Mouse (Mus musculus): ENCODE data around the gene Hddc3.

Hddc3 gene

GRCm38 (mm10) chr7:80369461-80369860, 26.6 kb downstream of the Hddc3 start:
- H3K4me3 ChIP-seq (replicated peaks; ENCODE audit: low read length) = no peak overlapping the region
- TF ChIP-seq CTCF (conservative IDR thresholded peaks at IDR 0.05; ENCODE audit: low read length) = no peak
- H3K4me1 ChIP-seq (replicated peaks; ENCODE audit: low read depth, low read length) = peaks cover 41% of the 10 kb centered on the region
- H3K27me3 ChIP-seq (ENCODE audit: insufficient read depth, low read length) = peaks cover 52% of the 10 kb centered on the region
- no peaks in the 10 kb centered on the region for H3K9me3 ChIP-seq (ENCODE audit: low read length)
- peaks cover 21% of the 10 kb centered on the region for H3K36me3 ChIP-seq (ENCODE audit: insufficient read depth, low read length)

- TF ChIP-seq POU5F1 (IDR thresholded peaks at IDR 0.05; ENCODE audit: borderline replicate concordance, low read length) = no peak
- no peak for TF ChIP-seq NANOG (IDR thresholded peaks at IDR 0.05; ENCODE audit: borderline replicate concordance, low read length)
- TF ChIP-seq CTCF (conservative IDR thresholded peaks at IDR 0.05; ENCODE audit: low read length) = no peak
- H3K4me1 ChIP-seq (replicated peaks; ENCODE audit: low read depth, low read length) = peaks cover 41% of the 10 kb centered on the region
- H3K36me3 ChIP-seq (ENCODE audit: insufficient read depth, low read length) = peaks cover 21% of the 10 kb centered on the region
- H3K9me3 ChIP-seq (ENCODE audit: low read length) = no peaks in the 10 kb centered on the region
- peak overlapping the region; percentile 86 for H3K4me3 ChIP-seq (replicated peaks; ENCODE audit: low read length)
- H3K27me3 ChIP-seq (ENCODE audit: insufficient read depth, low read length) = peaks cover 53% of the 10 kb centered on the region
Measured at GRCm38 (mm10) chr7:80369967-80370431, 27.1 kb downstream of the Hddc3 start.

- peaks cover 56% of the 10 kb centered on the region for H3K27me3 ChIP-seq (ENCODE audit: insufficient read depth, low read length)
- TF ChIP-seq CTCF (conservative IDR thresholded peaks at IDR 0.05; ENCODE audit: low read length) (no peak), POU5F1 (IDR thresholded peaks at IDR 0.05; ENCODE audit: borderline replicate concordance, low read length) (no peak), NANOG (IDR thresholded peaks at IDR 0.05; ENCODE audit: borderline replicate concordance, low read length) (no peak)
Measured at GRCm38 (mm10) chr7:80370649-80371040, 27.7 kb downstream of the Hddc3 start.

GRCm38 (mm10) chr7:80371041-80371751, 28.3 kb downstream of the Hddc3 start, which contains the start of gene Man2a2:
Gene Man2a2 (minus strand): TSS chr7:80371375.
- H3K9me3 ChIP-seq (ENCODE audit: low read length) = no peaks in the 10 kb centered on the region
- H3K4me1 ChIP-seq (replicated peaks; ENCODE audit: low read depth, low read length) = peaks cover 41% of the 10 kb centered on the region
- H3K36me3 ChIP-seq (ENCODE audit: insufficient read depth, low read length) = peaks cover 19% of the 10 kb centered on the region
- TF ChIP-seq CTCF (conservative IDR thresholded peaks at IDR 0.05; ENCODE audit: low read length) (no peak), NANOG (IDR thresholded peaks at IDR 0.05; ENCODE audit: borderline replicate concordance, low read length) (no peak), POU5F1 (IDR thresholded peaks at IDR 0.05; ENCODE audit: borderline replicate concordance, low read length) (no peak)
- H3K27me3 ChIP-seq (ENCODE audit: insufficient read depth, low read length) = peaks cover 56% of the 10 kb centered on the region
- peak within 1 kb of the TSS; percentile 86 for H3K4me3 ChIP-seq (replicated peaks; ENCODE audit: low read length)

More at GRCm38 (mm10) chr7:80370649-80371040, 27.7 kb downstream of the Hddc3 start:
- H3K9me3 ChIP-seq (ENCODE audit: low read length) = no peaks in the 10 kb centered on the region
- peak overlapping the region; percentile 86 for H3K4me3 ChIP-seq (replicated peaks; ENCODE audit: low read length)
- H3K36me3 ChIP-seq (ENCODE audit: insufficient read depth, low read length) = peaks cover 21% of the 10 kb centered on the region
- peaks cover 41% of the 10 kb centered on the region for H3K4me1 ChIP-seq (replicated peaks; ENCODE audit: low read depth, low read length)

- TF ChIP-seq POU5F1 (IDR thresholded peaks at IDR 0.05; ENCODE audit: borderline replicate concordance, low read length) = no peak
- no peak for TF ChIP-seq CTCF (conservative IDR thresholded peaks at IDR 0.05; ENCODE audit: low read length)
- TF ChIP-seq NANOG (IDR thresholded peaks at IDR 0.05; ENCODE audit: borderline replicate concordance, low read length) = no peak
- H3K36me3 ChIP-seq (ENCODE audit: insufficient read depth, low read length) = peaks cover 9% of the 10 kb centered on the region
Measured at GRCm38 (mm10) chr7:80372166-80372565, 29.3 kb downstream of the Hddc3 start.

GRCm38 (mm10) chr7:80372667-80373066, 29.8 kb downstream of the Hddc3 start:
- H3K36me3 ChIP-seq (ENCODE audit: insufficient read depth, low read length) = peaks cover 4% of the 10 kb centered on the region; the same call in 1 of the 2 replicates
- no peaks in the 10 kb centered on the region for H3K9me3 ChIP-seq (ENCODE audit: low read length)
- H3K27me3 ChIP-seq (ENCODE audit: insufficient read depth, low read length) = peaks cover 57% of the 10 kb centered on the region
- TF ChIP-seq NANOG (IDR thresholded peaks at IDR 0.05; ENCODE audit: borderline replicate concordance, low read length) = no peak
- no peak for TF ChIP-seq POU5F1 (IDR thresholded peaks at IDR 0.05; ENCODE audit: borderline replicate concordance, low read length)
- TF ChIP-seq CTCF (conservative IDR thresholded peaks at IDR 0.05; ENCODE audit: low read length) = no peak
- H3K4me1 ChIP-seq (replicated peaks; ENCODE audit: low read depth, low read length) = peaks cover 40% of the 10 kb centered on the region
- no peak overlapping the region for H3K4me3 ChIP-seq (replicated peaks; ENCODE audit: low read length)

More at GRCm38 (mm10) chr7:80372166-80372565, 29.3 kb downstream of the Hddc3 start:
- Histone ChIP-seq H3K4me1 (replicated peaks; ENCODE audit: low read depth, low read length) (peaks cover 41% of the 10 kb centered on the region), H3K4me3 (replicated peaks; ENCODE audit: low read length) (no peak overlapping the region), H3K27me3 (ENCODE audit: insufficient read depth, low read length) (peaks cover 59% of the 10 kb centered on the region), H3K9me3 (ENCODE audit: low read length) (no peaks in the 10 kb centered on the region)

- Histone ChIP-seq H3K4me3 (replicated peaks; ENCODE audit: low read length) (no peak overlapping the region), H3K9me3 (ENCODE audit: low read length) (no peaks in the 10 kb centered on the region), H3K27me3 (ENCODE audit: insufficient read depth, low read length) (peaks cover 52% of the 10 kb centered on the region), H3K36me3 (ENCODE audit: insufficient read depth, low read length) (no peaks in the 10 kb centered on the region), H3K4me1 (replicated peaks; ENCODE audit: low read depth, low read length) (peaks cover 36% of the 10 kb centered on the region)
- no peak for TF ChIP-seq NANOG (IDR thresholded peaks at IDR 0.05; ENCODE audit: borderline replicate concordance, low read length)
- TF ChIP-seq CTCF (conservative IDR thresholded peaks at IDR 0.05; ENCODE audit: low read length) = no peak
- TF ChIP-seq POU5F1 (IDR thresholded peaks at IDR 0.05; ENCODE audit: borderline replicate concordance, low read length) = no peak
Measured at GRCm38 (mm10) chr7:80373352-80373751, 30.4 kb downstream of the Hddc3 start.

- Histone ChIP-seq H3K27me3 (ENCODE audit: insufficient read depth, low read length) (peaks cover 50% of the 10 kb centered on the region), H3K4me1 (replicated peaks; ENCODE audit: low read depth, low read length) (peaks cover 33% of the 10 kb centered on the region), H3K9me3 (ENCODE audit: low read length) (no peaks in the 10 kb centered on the region), H3K4me3 (replicated peaks; ENCODE audit: low read length) (0 out of 2 replicates have a peak overlapping the region, but pooled peaks have one; percentile 14), H3K36me3 (ENCODE audit: insufficient read depth, low read length) (no peaks in the 10 kb centered on the region)
- TF ChIP-seq NANOG (IDR thresholded peaks at IDR 0.05; ENCODE audit: borderline replicate concordance, low read length) (no peak), CTCF (conservative IDR thresholded peaks at IDR 0.05; ENCODE audit: low read length) (no peak), POU5F1 (IDR thresholded peaks at IDR 0.05; ENCODE audit: borderline replicate concordance, low read length) (no peak)
Measured at GRCm38 (mm10) chr7:80373850-80374249, 30.9 kb downstream of the Hddc3 start.
